Mouse (Mus musculus) adrenal gland, postnatal 25 days (tissue): ENCODE data around the gene Fam189b. TPM values are rescaled to one million over a fixed set of nuclear protein-coding genes. Genes with fewer than 3 reads are reported as not detected.
"Not testable (repeated sequence)": the region's sequence is repeated elsewhere in the genome, so short reads cannot be mapped to it uniquely, and the experiment has no call there.

Experiments
- DNase-seq: peaks from one replicate; pipeline ENCODE4 v3.0.0; 2021; ENCODE audit warnings: mixed read lengths
- long read RNA-seq: library from polyadenylated mRNA; stranded (forward); transcript quantifications from one replicate; pipeline ENCODE4 v2.0.0, GENCODE M21; 2021
- total RNA-seq: library from RNA; stranded (reverse); gene quantifications from 2 replicates; pipeline ENCODE4 v1.2.3, GENCODE M21; 2021

Gene Fam189b
- 17.1 and 23.7 TPM in 2 replicates for total RNA-seq
- long read RNA-seq, partial matches to known transcripts, result 5 of 10 reads
- long read RNA-seq, other reads (novel, unspliced or antisense), result 4 of 10 reads

DNA sequence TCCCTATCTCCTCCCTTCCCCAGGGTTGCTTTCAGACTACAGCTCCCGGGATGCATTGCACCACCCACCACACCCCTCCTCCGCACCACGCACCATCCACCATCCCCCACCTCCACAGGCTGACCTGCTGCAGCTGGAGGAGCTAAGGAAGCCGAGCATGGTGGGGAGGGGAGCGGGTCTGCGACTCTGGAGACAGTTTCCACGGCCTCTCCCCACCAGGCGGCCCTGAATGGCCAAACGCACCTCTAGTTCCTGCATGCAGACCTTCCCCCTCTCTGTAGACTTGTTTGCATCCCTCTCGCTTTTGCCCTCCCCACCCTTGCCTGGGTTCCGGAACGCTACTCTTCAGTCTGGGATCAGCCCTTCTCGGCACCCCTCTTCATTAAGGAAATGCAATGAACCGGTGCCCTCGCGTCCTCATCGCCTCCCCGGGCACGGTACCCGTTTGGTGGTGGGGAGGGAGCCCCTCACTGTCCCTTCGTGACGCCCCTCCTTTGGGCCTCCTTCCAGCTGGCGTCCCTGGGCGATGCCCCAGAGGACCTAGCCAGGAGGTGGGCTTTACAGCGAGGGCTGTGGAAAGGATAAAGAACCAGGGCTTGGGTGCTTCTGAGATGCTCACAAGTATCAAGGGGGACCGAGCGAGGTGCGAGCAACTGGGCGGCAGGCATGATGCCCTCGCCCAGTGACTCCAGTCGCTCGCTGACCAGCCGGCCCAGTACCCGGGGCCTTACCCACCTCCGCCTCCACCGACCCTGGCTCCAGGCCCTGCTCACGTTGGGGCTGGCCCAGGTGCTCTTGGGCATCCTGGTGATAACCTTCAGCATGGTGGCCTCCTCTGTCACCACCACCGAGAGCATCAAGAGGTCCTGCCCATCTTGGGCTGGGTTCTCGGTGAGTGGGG, at the start of gene Fam189b:
Fam189b (plus strand) TSS at position 86 of the 901 bp plus-strand sequence.
- DNase-seq, result peak; percentile 83

DNA sequence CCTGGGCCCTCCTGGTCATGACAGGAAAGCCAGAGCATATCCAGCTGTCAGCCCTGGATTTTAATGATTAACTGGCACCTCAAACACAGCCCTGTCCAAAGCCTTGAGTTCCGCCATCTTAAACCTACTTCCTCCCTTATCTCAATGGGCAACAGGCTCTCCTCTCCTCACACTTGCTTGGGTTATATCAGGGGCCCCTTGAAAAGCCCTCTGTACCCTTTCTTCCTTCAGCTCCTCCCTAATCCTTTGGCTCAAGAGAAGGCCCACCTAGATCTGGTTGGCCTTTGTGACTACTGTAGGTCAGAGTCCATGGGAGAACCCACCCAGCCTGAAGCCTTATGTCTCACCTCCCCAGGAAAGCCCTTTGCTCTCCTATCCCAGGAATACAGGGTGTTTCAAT, 49.2 kb upstream of the Fam189b start:
- DNase-seq, result no peak

DNA sequence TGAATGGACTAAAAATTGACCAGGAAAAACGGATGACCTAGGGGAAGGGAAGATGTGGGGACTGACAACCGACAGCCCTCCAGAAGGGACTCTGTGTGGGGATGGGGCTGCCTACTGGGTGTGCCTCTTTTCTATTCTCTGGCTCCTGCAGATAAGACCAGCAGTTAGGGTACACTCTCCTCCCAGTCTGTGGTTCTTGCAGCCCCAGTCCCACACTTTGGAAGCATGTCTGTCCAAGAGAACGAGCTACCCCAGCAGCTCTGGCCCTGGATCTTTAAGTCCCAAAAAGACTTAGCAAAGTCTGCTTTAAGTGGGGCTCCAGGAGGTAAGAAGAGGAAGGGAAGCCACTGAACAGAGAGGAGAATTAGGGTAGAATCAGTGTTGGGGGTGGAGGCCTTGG, 47.0 kb upstream of the Fam189b start, which contains the start of gene Pklr:
Pklr (plus strand) TSS at position 185 of the 400 bp plus-strand sequence.
- DNase-seq, result no peak

DNA sequence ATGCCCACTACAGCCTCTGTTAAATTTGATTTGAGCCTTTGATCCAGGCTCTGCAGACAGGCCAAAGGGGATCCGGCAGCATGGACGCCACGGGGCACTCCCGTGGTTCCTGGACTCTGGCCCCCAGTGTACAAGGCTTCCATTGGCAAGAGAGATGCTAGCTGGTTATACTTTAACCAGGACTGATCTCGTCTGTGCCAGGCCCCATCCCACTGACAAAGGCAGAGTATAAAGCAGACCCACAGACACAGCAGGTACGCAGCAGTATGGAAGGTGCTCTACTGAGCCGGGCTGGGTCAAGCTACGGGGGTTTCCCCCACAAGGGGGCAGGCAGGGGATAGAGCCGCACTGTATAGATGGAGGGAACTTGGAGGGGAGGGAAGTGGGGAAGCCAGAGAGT, 46.6 kb upstream of the Fam189b start:
- no peak for DNase-seq

DNA sequence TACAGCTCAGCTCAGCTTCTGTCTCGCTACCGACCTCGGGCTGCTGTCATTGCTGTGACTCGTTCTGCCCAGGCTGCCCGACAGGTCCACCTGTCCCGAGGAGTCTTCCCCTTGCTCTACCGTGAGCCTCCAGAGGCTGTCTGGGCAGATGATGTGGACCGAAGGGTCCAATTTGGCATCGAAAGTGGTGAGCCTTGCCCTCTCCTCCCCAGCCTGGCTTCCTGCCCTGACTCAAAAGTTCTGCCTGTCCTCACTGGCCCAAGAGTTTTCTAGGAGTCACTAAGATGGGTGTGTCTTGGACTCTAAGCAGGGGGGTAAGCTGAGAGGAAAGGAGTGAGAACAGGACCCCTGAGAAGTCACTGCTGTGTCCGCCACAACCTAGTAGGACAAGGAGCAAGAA, 38.1 kb upstream of the Fam189b start:
- DNase-seq, result no peak

- DNase-seq, result no peak
Measured at GRCm38 (mm10) chr3:89145566-89145965, 37.4 kb upstream of the Fam189b start.

DNA sequence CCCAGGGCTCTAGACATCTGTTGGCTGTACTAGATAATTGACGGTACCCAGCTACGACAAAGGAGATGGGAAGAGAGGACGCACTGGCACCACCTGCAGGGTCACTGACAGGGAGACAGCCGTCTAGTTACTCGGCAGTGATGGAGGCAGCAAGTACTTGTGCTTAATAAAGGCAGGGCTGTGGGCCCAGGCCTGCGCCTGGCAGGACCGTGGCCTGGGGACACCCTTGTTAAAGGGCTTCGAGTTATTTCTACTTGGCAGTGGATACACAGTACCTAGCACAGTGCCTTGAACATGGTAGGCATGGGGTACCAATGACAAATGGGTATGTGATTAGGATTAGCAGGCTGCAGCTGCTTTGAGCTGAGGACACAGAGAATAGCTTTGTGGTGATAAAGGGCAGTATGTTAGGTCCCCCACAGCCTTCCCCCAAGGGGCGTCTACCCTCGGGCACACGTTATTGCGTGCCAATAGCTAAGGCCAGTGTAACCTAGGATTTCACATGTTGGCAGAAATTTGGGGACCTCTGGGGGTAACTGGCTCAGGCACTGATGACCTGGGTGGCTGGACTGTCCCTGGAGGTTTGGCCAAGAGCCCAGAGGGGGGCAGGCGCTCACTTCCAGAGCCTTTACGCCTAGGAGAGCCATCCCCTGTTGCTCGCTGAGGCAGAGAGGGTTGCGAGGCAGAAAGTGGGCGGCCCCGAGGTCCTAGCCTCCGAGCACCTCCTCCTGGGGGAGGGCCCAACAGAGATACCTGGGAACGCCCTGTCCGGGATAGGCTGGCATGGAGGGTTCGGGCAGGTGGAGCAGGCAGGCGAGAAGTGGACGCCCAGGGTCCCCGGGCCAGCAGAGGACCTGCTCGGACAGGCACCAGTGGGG, 35.6 kb upstream of the Fam189b start:
- DNase-seq, result no peak

DNA sequence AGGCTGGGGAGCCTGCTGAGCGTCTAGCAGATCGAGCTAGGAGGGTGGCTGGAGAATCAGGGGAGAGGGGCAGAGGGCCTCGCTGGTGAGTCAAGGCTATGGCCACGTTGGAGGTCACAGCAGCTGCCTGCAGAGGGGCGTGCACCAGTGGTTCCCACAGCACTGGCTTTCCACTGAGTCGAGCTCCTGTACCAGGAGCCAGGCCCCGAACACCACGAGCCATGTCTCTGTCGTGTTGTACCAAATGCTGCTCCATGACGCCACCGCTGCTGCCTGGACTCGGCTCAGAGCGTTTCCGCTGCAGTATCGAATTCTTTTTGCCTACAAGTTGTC, 35.0 kb upstream of the Fam189b start:
- DNase-seq, result no peak

DNA sequence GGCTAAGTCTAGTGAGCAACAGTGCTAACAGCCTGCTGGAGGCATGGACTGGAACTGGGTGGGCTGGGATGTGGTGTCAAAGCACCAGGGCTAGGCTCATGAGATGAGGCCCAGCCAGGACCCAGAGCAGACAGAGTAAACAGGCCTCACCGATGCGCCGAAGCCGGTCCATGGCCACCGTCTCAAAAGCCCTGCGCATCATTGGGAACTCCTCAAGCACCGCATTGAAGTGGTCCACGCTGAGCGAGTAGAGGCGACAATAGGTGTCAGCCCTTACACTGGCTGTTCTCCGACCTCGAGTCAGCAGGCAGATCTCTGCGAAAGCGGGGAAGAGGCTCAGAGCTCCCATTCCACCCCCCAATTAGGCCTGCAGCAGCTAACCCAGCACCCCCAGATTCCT, 34.4 kb upstream of the Fam189b start:
- DNase-seq, result no peak

- DNase-seq, result no peak
Measured at GRCm38 (mm10) chr3:89152084-89152835, 30.7 kb upstream of the Fam189b start.

- no peak for DNase-seq
Measured at GRCm38 (mm10) chr3:89156951-89157350, 26.0 kb upstream of the Fam189b start.

GRCm38 (mm10) chr3:89158651-89159050, 24.3 kb upstream of the Fam189b start:
- no peak for DNase-seq

- peak; percentile 77 for DNase-seq
Measured at GRCm38 (mm10) chr3:89159211-89159610, 23.7 kb upstream of the Fam189b start.

- DNase-seq, result peak; percentile 76
Measured at GRCm38 (mm10) chr3:89159616-89160344, 23.2 kb upstream of the Fam189b start, which contains the start of gene Hcn3. Gene Hcn3, minus strand, starts transcription at chr3:89160196.

- not testable (repeated sequence) for DNase-seq
Measured at GRCm38 (mm10) chr3:89161207-89161606, 21.7 kb upstream of the Fam189b start.

DNA sequence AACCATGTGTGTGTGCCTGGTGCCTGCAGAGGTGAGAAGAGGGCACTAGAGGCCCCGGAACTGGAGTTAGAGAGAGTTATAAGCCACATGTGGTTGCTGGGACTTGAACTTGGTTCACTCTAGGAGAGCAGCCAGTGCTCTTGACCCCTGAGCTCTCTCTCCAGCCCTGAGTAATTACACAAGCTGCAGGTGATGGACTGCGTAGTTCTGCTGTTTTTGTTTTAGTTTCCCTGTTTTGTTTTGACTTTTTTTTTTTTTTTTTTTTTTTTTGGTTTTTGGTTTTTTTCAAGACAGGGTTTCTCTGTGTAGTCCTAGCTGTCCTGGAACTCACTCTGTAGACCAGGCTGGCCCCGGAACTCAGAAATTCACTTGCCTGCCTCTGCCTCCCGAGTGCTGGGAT, 21.2 kb upstream of the Fam189b start:
- no peak for DNase-seq

DNA sequence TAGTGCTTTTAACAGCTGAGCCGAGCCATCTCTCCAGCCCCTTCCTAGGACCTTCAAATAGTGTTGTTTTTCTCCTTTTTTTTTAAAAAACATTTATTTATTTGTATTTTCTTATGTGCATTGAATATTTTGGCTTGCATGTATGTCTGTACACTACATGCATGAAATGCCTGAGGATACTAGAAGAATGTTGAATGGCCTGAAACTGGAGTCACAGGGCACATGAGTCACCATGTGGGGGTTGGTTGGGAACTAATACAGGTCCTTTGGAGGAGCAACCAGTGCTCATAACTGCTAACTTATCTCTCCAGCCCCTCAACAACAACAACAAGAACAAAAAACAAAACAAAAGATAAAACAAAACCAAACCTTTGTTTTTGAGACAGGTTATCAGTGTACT, 19.8 kb upstream of the Fam189b start:
- no peak for DNase-seq

DNA sequence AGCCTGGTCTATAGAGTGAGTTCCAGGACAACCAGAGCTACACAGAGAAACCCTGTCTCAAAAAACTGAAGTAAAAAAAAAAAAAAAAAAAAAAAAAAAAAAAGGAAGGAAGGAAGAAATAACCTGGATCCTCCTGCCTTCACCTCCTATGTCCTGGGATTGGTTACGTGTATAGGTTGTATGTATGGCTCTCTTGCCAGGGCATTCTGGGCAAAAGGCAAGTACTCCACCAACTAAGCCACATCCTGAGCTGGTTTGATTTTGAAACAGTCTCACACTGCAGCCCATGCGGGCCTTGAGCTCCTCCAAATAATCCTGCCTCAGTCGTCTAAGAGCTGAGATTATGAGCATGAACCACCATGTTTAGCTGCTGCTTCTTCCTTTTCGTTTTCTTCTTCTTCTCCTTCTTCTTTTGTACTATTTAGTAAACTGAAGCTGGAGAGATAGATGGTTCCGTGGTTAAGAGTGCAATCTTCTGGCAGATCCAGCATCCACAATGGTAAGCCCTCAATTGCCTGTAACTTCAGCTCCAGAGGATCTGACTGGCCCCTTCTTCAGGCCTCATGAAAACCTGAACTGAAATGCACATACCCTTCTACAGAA, 19.2 kb upstream of the Fam189b start:
- no peak for DNase-seq

- peak; percentile 94 for DNase-seq
Measured at GRCm38 (mm10) chr3:89164506-89165267, 18.3 kb upstream of the Fam189b start, which contains the start of gene Clk2. Gene Clk2, plus strand, starts transcription at chr3:89164795.

DNA sequence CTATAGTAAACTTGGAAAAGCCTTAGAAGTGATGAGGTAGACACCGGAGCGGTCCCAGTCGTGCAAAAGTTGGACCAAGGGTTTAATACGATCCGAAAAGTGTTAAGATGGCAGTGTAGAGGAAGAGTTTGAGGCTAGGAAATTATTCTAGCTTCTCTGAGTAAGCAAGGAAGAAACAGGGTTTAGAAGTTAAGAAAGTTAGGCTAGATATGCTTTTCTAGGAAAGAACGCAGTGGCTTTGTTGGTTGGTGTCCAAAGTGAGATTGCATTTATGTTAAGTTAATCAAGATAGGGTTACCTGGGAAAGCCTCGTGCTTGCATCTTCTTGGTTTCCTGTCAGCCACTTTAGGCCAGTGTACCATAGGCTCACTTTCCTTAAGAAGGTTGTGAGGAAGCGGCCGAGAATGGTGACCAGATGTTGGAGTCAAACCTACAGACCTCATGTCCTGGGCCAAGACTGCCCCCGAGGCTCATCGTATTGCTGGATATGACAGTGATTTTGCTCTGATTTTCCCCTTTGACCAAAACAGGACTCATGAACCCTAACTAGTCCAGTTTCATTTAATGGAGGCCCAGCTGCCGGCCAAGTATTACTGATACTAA, 17.6 kb upstream of the Fam189b start:
- no peak for DNase-seq
